Mouse (Mus musculus) frontal cortex, adult (tissue): ENCODE measurements around the gene Ttll1.
A peak's percentile ranks its signal among the peaks of the same experiment; 100 is the strongest.
"Not testable (repeated sequence)": the region's sequence is repeated elsewhere in the genome, so short reads cannot be mapped to it uniquely, and the experiment has no call there.

ENCODE experiments used
- ATAC-seq: cut with Nextera tagmentation; 2 replicates; pipeline ENCODE4 v1.9.2; 2017; ENCODE audit warnings: mild to moderate bottlenecking, moderate library complexity, mixed read lengths; ENCODE audit not compliant: low TSS enrichment

Gene Ttll1

DNA sequence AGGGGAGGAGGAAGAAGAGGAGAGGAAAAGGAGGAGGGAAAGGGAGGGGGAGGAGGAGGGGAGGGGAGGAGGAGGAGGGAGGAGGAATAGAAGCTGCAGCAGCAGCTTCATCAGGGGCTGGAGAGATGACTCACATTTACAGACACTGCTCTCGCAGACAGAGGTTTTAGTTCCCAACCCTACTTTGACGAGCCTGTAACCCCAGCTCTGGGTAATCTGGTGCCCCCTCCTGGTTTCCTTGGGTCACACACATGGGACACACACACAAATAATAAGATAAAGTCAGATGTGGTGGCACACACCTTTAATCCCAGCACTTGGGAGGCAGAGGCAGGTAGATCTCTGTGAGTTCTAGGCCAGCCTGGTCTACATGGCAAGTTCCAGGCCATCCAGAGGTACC lies 27.2 kb downstream of the Ttll1 start:
- no peak for ATAC-seq

DNA sequence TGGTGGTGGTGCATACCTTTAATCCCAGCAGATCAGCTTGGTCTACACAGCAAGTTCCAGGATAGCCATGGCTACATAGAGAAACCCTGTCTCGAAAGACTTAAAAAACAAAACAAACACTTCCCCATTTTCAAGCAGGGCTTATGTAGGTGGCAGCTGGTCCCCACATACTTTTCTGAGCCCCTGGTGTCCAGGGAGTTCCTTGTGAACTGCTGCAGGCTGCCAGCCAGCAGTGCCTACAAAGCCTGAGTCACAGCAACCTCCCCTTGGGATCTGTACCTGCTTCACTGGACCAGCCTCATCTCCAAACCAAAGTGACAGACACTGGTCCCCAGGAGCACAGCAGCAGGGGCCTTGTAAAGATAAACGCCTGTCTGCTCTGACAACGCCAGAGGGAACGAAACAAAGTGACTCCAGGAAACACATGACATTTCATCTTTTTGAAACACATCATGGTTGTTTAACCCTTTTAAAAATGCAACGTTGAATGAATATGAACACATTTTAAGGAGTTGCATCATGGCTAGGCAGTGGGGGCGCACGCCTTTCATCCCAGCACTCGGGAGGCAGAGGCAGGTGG lies 28.0 kb downstream of the Ttll1 start:
- ATAC-seq: no peak; the same call in 1 of the 2 replicates

DNA sequence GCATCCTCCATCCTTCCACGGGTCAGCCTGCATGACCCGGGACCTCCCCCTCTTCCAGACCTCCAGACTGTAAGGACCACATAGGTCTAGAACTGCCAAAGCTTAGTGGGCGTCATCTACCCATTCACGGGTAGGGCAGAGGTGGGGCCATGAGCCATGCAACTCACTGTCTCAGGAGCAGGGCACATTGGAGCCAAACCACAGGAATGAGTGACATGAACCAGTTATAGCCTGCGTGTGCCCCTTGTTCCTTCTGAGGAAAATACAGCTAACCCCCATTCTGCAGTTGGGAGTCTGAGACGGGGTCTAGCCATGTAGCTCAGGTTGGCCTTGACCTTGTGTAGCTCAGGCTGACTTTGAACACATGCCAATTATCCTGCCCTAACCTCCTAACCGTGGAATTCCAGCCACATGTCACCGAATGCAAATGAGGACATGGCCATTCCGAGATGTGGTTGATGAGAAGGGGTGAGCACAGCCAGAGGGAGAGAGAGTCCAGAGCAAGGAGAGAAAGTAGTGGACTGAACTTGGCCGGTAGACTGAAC lies 29.4 kb downstream of the Ttll1 start:
- ATAC-seq: no peak

DNA sequence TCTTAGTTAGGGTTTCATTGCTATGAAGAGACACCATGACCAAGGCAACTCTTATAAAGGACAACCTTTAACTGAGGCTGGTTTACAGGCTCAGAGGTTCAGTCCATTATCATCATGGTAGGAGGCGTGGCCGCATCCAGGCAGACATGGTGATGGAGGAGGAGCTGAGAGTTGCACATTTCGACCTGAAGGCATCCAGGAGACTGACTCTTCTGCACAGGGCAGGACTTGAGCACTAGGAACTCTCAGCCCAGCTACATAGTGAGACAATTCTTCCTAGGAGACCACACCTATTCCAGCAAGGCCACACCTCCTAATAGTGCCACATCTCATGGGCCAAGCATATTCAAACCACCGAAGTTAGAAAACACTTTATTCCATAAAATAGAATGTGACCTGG lies 30.9 kb downstream of the Ttll1 start:
- ATAC-seq: no peak

DNA sequence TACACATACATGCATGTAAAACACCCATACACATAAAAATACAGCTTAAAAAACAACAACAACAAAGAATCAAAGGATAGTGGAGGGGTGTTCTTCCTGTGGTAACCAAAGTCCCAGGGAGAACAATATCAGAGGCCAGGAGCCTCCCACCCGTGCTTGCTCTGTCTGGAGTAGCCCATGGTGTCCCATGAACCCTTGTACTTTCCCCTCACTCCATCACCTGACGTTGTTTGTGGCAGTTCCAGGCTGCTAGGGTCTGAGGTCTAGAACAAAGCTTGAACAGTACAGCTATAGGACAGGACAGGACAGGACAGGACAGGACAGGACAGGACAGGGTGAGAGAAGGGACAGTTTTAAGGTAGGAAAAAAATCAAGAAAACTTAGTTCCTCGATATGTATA lies 32.6 kb downstream of the Ttll1 start:
- ATAC-seq: no peak

DNA sequence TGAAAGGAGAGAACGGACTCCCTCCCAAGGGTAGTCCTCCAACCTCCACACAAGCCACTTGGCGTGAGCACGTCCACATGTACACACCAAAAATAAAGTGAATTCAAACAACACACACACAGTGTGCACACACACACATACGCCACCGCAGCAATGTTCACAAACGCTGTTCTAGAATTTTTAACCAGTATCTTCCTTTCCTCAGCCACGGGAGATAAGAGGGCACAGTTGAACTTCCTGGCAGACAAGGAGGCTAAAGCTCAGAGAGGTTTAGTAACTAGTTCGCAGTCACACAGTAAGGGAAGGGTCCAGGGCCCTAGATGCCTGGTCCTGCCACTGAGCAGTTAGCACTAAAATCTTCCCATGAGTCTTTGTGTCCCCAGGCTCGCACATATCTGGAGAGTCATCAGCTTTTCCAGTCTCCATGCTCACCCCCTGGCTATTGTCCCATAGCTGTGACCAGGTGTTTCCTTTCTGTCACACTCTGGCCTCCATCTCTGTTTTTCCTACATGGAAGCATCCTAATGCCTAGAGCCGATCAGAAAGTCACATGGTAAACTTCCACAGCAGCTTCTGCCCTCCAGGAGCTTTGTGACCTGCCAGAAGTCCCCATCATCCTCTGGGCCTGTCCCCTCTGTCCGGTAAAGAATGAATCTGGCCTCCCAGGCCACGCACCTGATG lies 34.0 kb downstream of the Ttll1 start:
- ATAC-seq: no peak

DNA sequence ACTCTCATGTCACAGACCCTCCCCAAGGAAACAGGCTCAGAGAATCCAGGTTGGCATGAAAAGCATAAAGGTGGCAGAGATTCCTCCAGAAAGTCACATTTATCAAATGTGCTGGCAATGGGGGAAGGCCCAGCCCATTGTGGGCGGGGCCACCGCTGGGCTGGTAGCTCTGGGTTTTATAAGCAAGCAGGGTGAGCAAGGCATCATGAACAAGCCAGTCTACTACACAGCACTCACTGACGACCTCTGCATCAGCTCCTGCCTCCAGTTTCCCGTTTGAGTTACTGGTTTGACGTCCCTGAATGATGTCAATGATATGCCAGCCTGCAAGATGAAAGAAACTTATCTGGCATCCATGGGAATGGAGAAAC lies 36.2 kb downstream of the Ttll1 start:
- no peak for ATAC-seq

DNA sequence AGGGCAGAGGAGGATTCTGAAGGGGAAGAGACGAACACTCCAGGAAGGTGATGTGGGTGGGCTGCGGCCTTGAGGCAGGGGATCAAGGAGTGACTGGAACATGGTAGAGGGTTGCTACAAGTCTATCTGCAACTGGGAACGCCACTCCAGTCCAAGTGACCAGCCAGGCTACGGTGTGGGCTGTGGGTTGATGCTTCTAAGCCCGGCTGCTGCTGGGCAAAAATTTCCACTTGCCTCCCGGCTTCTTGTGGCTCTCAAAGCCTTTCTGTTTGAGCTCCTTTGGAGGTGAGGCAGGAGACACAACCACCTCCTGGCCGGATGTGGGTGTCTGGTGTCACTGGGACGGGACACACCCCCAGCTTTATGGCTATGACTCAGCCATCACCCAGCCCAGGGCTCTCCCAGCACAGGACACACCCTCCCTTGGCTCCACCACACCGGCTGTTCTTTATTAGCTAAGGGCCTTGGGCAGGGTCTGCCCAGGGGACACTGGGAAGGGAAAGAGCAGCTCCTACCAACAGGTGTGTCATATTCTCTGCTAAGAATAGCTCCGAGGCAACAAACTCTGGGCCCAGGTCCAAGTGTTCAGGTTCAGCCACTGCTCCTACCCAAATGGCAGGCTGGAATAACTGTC lies 36.7 kb downstream of the Ttll1 start:
- no peak for ATAC-seq

DNA sequence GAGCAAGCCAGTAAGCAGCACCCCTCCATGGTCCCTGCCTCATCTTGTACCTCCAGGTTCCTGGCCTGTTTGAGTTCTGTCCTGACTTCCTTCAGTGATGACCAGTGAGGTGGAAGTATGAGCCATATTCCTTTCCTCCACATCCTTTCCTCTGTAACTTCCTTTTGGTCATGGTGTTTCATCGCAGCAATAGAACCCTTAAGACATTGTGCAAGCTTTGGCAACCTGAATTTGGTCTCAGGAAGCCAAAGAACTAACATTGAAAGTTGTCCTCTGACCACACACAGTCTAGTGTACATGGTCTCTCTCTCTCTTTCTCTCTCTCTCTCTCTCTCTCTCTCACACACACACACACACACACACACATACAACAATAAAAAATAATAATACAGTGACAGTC lies 37.4 kb downstream of the Ttll1 start:
- no peak for ATAC-seq

DNA sequence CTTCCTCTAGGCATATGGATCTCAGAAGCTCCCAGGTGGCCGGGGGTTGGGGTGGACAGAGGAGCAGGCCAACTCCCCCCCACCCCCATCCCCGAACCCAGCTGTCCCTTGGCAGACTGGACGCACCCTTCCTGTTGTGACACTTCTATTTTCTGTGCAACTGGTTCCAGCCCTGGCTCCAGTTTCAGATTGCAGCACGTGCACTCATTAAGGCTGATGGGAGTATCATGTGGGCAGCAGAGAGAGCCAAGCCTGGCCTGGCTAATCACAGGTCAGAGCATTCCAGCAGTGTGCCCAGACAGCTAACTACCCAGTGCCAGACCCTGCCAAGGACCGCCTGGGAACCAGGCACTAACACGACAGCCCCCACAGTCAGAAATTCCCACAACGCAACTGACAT lies 39.2 kb downstream of the Ttll1 start:
- ATAC-seq: 0 out of 2 replicates have a peak, but pooled peaks have one; percentile 41

DNA sequence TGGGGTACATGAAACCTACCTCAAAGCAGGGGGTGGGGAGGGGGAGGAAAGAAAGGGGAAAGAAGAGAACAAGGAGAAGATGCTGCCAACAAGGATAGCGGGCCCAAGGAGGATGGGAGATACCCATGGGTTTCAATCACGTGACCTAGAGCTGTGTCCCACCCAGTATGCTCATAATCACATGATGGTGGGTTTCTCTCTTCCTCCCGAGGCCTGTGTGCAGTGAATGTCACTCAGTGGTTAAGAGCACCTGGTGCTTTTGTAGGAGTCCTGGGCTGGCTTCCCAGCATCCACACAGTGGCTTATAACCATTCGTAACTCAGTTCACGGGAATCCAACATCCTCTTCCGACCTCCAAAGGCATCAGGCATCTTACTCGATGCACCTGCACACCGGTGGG lies 40.2 kb downstream of the Ttll1 start:
- no peak for ATAC-seq

DNA sequence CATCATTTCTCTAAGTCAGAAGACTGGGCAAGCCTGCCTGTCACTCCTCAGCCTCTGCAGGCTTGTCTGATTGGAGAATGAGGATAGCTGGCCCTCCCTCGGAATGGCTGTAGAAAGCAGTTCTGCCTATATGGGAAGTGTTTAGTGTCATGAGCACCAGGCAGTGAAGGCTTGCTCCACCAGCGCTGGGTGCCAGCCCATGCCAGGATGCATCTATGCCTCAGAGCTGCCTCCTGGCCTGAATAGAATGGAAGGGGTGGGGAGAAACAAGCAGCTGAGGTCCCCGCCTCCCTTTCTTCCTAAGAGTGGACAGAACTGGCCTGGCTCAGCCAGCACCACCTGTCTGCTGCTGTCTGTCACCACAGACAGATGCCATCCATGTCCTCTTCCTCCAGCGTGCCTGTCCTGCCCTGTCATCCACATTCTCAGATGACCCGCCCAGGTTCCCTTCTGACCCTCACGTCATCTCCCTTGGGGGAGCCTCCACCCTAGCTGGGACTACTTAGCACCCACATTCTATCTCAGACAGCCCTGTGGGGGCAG lies 41.3 kb downstream of the Ttll1 start:
- no peak for ATAC-seq

DNA sequence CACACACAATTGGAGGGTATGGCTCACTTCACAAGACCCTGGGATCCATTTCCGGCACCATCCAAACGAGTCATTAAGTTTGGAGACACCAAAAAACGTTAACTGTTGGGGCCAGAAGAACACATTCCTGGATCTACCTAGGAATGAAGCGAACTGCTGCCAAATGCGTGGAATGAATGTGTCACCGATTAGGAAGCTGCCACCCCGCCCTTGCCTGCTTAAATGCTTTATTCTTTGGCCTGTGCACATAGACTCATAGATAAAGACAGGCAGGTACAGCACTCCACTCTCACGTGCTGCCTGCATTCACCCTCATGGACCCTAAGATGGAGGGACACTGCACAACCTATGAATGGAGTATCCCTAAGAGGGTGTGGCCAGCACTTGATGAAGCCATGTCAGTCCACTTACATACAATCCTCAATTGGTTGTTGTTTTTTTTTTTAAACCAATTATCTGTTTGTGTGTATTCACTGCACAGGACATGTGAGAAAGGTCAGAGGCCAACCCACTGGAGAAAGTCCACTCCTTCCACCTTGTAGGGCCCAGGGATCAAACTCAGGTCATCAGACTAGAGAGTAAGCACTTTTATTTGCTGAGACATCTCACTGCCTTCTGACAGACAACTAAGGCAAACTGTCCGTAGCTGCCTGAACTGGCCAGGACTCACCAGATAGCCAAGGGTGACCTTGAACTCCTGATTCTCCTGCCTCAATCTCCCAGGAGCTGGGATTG lies 43.3 kb downstream of the Ttll1 start:
- no peak for ATAC-seq

DNA sequence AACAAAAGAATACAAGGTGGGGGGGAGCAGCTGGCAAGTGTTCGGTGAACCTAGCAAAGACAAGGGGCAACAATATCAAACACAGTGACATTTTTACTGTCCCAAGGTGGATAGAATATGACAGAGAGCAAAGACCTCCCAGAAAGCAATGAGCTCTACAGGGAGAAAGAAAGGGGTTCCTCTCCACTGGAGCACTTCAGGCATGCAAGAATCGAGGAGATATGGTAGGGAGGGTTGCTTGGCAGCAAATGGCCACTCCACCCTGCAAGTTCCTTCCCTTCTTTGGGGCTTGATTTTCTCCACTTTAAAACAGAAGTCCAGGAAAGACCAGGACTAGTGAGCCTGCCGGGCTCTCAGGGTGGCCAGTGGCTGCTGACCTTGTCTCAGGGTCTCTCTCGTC lies 44.4 kb downstream of the Ttll1 start:
- ATAC-seq: no peak

DNA sequence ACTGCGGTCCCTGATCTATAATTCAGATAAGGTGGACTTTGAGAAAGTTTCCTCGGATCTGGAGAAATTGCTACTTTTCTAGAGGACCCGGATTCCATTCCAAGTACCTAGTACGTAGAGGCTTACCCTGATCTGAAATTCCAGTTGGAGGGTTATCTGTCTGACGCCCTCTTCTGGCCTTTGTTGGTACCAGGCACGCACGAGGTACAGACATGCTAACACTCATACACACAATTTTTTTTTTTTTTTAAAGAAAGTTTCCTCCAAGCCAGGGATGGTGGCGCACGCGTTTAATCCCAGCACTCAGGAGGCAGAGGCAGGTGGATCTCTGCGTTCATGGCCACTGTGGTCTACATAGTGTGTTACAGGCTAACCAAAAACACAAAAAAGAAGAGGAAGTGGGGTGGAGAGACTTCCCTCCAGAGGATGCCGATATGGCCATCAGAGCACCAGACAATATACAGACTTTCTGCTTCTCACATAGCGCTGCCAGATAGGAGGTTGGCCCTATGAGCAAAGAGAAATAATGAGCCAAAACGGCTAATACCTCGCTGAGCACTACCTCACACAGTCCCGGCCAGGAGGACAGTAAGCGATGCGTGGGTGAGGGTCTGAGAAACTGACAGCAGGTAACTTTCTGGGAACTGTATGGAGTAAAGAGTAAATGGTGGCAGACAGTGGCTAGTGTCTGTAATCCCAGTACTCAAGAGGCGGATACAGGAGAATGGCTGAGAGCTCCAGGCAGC lies 45.6 kb downstream of the Ttll1 start:
- no peak for ATAC-seq

DNA sequence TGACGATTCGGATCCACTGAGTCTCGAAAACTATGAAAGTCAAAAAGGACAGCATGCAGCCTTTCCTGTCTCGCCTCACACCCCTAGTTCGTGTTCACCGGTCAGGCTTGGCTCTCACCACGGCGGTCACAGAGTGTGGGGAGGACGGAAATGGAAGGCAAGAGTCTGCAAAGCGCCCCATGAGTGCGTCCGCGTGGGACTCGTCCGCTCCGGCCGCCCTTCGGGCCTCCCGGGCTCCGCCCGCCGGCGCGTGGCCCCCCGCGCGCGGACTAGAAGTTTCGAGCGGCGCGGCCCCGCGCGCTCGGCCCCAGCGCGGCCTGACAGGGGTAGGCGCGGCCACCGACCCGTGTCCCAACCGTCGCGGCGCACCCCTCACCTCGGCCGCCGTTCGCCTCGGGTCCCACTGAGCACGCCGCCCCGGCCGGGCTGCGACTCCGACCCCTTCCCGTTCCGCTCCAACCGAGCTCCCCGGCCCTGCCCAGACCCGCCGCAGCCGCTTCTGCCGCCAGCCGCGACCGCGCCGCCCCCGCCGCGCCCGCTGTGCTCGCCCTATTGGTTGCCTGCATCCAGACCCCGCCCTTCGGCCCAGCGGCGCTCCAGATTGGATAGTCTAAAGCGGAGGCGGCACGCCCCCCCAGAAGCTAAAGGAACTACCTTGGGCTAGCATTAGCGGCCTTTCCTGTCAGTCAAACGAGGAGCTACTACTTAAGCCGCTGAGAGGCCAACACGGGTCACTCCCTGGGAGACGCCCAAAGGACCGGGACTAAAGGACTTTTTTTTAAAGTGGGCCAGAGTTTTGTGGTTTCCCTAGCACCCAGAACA lies 46.4 kb downstream of the Ttll1 start, which contains the start of gene Pacsin2:
Pacsin2 (minus strand) TSS at position 524 of the 822 bp plus-strand sequence.
- peak; percentile 97 for ATAC-seq

DNA sequence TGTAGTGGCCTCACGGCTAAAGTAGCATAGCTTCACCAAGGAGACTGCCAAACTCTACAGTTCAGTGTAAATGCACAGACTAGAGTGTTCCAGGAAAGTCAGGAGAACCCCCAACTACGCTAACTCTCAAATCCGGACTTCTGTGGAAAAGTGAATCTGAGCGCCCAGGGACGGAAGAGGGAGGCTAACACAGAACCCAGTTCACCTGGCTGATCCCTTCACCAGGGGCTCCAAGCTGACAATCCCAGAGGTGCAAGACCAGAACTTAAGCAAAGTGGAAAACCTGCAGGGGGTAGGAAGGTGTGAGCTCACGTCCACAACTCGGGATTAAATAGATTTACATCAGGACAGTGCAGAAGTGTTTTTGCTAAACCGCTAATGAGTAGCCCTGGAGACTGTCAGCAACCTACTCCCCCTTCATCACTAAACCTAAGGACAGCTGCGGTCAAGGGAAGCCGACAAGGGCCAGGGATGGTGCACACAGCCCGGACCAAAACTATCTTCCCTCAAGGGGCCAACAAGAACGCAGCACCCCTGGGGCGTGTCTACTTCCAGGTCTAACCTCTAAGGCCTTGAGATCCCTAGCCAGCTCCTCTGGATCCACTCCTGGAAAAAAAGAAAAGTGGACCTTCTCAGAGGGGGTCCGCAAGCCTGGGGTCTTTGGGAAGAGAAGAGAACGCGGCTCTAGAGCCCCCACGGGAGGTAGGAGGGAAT lies 47.2 kb downstream of the Ttll1 start:
- no peak for ATAC-seq

DNA sequence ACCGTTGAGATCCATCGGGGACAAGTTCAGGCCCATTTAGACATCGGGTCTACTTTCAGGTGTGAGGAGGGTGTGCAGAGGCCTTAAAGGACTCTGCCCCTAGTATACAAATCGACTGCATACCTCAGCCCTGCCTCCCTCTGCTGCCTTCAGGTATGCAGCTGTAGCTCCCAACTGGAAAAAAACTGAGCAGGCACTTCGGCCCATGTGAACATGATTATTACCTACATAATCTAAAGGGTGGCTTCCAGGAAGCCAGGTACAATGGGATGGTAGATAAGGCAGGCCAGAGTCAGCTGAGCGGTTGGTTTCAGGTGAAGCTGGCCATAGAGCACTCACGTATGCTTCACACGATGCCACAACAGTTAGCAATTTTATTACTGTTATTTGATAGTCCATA lies 48.3 kb downstream of the Ttll1 start:
- not testable (repeated sequence) for ATAC-seq

DNA sequence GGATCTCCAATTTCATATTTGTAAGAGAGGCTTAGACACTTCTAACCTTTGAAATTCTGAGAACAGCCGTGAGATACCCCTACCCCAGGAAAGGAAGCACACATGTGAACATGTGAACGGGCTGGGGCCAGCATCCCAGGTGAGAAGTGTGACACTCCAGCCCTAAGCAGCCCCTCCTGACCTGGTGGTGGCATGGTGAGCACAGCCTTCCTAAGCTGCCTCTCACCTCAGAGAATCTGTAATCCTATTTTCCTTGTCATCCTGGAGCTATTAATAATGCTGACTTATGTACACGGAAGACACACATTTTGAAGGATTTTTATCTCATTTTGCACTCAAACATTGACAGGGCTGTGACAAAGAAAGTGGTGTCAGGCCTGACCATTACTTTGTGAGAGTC lies 49.8 kb downstream of the Ttll1 start:
- no peak for ATAC-seq

DNA sequence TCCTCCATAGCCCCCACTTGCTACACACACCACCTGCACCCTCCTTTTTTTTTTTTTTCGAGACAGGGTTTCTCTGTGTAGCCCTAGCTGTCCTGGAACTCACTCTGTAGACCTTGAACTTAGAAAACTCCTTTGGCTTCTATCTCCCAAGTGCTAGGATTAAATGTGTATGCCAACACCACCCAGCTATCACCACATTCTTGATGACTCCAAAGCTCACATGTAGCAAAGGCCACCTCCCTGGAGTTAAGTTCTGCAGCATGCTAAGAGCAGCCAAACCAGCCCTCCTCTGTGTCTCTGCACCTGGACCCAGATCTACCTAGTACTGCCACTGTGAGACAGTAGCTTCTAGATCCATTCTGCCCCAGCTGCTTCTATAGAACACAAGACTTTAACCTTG lies 53.2 kb downstream of the Ttll1 start:
- no peak for ATAC-seq
